Mouse (Mus musculus) hindbrain, postnatal 0 days (tissue): ENCODE results near the gene Orc3. TPM values are rescaled to one million over a fixed set of nuclear protein-coding genes. Genes with fewer than 3 reads are reported as not detected.
A peak's percentile ranks its signal among the peaks of the same experiment; 100 is the strongest.
"Not testable (repeated sequence)": the region's sequence is repeated elsewhere in the genome, so short reads cannot be mapped to it uniquely, and the experiment has no call there.

Experiments used
- ATAC-seq: fragments of 200-750 bp; cut with Nextera tagmentation; 2 replicates; pipeline ENCODE4 v1.8.0; 2017; ENCODE audit warnings: mild to moderate bottlenecking, moderate TSS enrichment, moderate library complexity
- DNase-seq: peaks from one replicate; pipeline ENCODE4 v3.0.0-alpha.2; 2015; ENCODE audit warnings: low spot score
- H3K27ac ChIP-seq: fragments of 300-500 bp; sonication (generic); 2 replicates; pipeline ENCODE4 v1.5.1; 2014; ENCODE audit warnings: mild to moderate bottlenecking
- H3K27me3 ChIP-seq: fragments of 300-500 bp; sonication (generic); 2 replicates; pipeline ENCODE4 v1.6.1; 2014; ENCODE audit warnings: low read length, mixed read lengths; ENCODE audit not compliant: insufficient read depth
- H3K36me3 ChIP-seq: fragments of 300-500 bp; sonication (generic); 2 replicates; pipeline ENCODE4 v1.6.1; 2014; ENCODE audit warnings: low read length, mixed read lengths; ENCODE audit not compliant: insufficient read depth
- H3K4me1 ChIP-seq: fragments of 300-500 bp; sonication (generic); 2 replicates; pipeline ENCODE4 v1.6.1; 2014; ENCODE audit warnings: antibody characterized with exemption, low read length, mixed read lengths; ENCODE audit not compliant: insufficient read depth
- H3K4me2 ChIP-seq: fragments of 300-500 bp; sonication (generic); 2 replicates; pipeline ENCODE4 v1.6.1; 2014; ENCODE audit warnings: low read depth, mild to moderate bottlenecking, low read length, moderate library complexity, mixed read lengths
- H3K4me3 ChIP-seq: fragments of 300-500 bp; sonication (generic); 2 replicates; pipeline ENCODE4 v1.5.1; 2014; ENCODE audit warnings: low read length
- H3K9ac ChIP-seq: fragments of 300-500 bp; sonication (generic); replicated peaks from 2 replicates; pipeline ENCODE4 v1.6.1; 2014; ENCODE audit warnings: mild to moderate bottlenecking, low read length, moderate library complexity, mixed read lengths
- H3K9me3 ChIP-seq: fragments of 300-500 bp; sonication (generic); 2 replicates; pipeline ENCODE4 v1.6.1; 2016; ENCODE audit warnings: low read length, mixed read lengths
- CTCF ChIP-seq: IDR thresholded peaks from 2 replicates; pipeline ENCODE4 v1.5.1; 2016; ENCODE audit warnings: antibody characterized with exemption, control low read depth, low read depth
- WGBS: fragments of 180-500 bp; shearing (Covaris S2); extraction: QIAGEN DNeasy Blood & Tissue Kit; methylation state at CpG from one replicate; pipeline ENCODE4 v1.1.7; 2014; 5-methylcytosine and 5-hydroxymethylcytosine counted together
- polyA plus RNA-seq: library from polyadenylated mRNA; unstranded; fragments of >200 nt; fragmentation: Nextera tagmentation; extraction: Ambion mirVana; gene quantifications from 2 replicates; pipeline ENCODE4 v1.2.1, GENCODE M21; 2015
- total RNA-seq: library from RNA; depleted of rRNA; stranded (reverse); fragments of >200 nt; gene quantifications from 2 replicates; pipeline ENCODE4 v1.2.3, GENCODE M21; 2014

Gene Orc3
- total and polyA plus RNA-seq, 2 experiments from 2014 or later, result 61.8 to 68.0 TPM

- Histone ChIP-seq H3K4me3 (no peak overlapping the region), H3K36me3 (peaks cover 41% of the 10 kb centered on the region), H3K27ac (no peak overlapping the region), H3K9me3 (no peaks in the 10 kb centered on the region), H3K4me2 (no peak overlapping the region), H3K27me3 (no peaks in the 10 kb centered on the region), H3K4me1 (no peaks in the 10 kb centered on the region), H3K9ac (no peak overlapping the region)
- 78% methylated on average over 7 of the region's 7 CpGs for WGBS
- ATAC-seq, result no peak
- TF ChIP-seq CTCF, result no peak
- no peak for DNase-seq
These were observed 29.7 kb downstream of the Orc3 start for GRCm38 (mm10) chr4:34584871-34585607.

GRCm38 (mm10) chr4:34583427-34583826 is 31.3 kb downstream of the Orc3 start:
- WGBS, result 86% methylated on average over 3 of the region's 3 CpGs
- TF ChIP-seq CTCF, result no peak
- no peak overlapping the region for H3K9ac ChIP-seq
- no peaks in the 10 kb centered on the region for H3K9me3 ChIP-seq
- H3K27me3 ChIP-seq, result no peaks in the 10 kb centered on the region
- no peak for DNase-seq
- no peak overlapping the region for H3K4me2 ChIP-seq
- H3K4me1 ChIP-seq, result no peaks in the 10 kb centered on the region
- H3K4me3 ChIP-seq, result no peak overlapping the region
- peaks cover 53% of the 10 kb centered on the region for H3K36me3 ChIP-seq
- no peak for ATAC-seq
- no peak overlapping the region for H3K27ac ChIP-seq

- 0 out of 2 replicates have a peak, but pooled peaks have one; percentile 43 for ATAC-seq
- H3K4me2 ChIP-seq, result no peak overlapping the region
- no peak for TF ChIP-seq CTCF
- H3K27ac ChIP-seq, result no peak overlapping the region
- no peaks in the 10 kb centered on the region for H3K27me3 ChIP-seq
- no peaks in the 10 kb centered on the region for H3K9me3 ChIP-seq
- no peak overlapping the region for H3K9ac ChIP-seq
- H3K4me3 ChIP-seq, result no peak overlapping the region
- H3K4me1 ChIP-seq, result no peaks in the 10 kb centered on the region
- WGBS, result 49% methylated on average over 5 of the region's 5 CpGs
- H3K36me3 ChIP-seq, result peaks cover 58% of the 10 kb centered on the region
- no peak for DNase-seq
These were observed 32.3 kb downstream of the Orc3 start for GRCm38 (mm10) chr4:34582476-34582875.

- Histone ChIP-seq H3K4me1 (no peaks in the 10 kb centered on the region), H3K4me3 (no peak overlapping the region), H3K27me3 (no peaks in the 10 kb centered on the region), H3K9ac (no peak overlapping the region), H3K9me3 (no peaks in the 10 kb centered on the region), H3K4me2 (no peak overlapping the region), H3K27ac (no peak overlapping the region), H3K36me3 (peaks cover 60% of the 10 kb centered on the region)
- no peak for TF ChIP-seq CTCF
- no peak for DNase-seq
- WGBS, result 41% methylated on average over 7 of the region's 7 CpGs
- no peak for ATAC-seq
These were observed 32.8 kb downstream of the Orc3 start for GRCm38 (mm10) chr4:34581990-34582389.

- H3K27me3 ChIP-seq, H3K9ac ChIP-seq, ATAC-seq, H3K4me1 ChIP-seq, H3K27ac ChIP-seq, H3K9me3 ChIP-seq, H3K4me3 ChIP-seq, H3K4me2 ChIP-seq, DNase-seq: not testable (repeated sequence)
- WGBS, result 81% methylated on average over 1 of the region's 1 CpGs
- peaks cover 63% of the 10 kb centered on the region for H3K36me3 ChIP-seq
These were observed 33.3 kb downstream of the Orc3 start for GRCm38 (mm10) chr4:34581489-34581888.

- H3K4me3 ChIP-seq, result no peak overlapping the region
- no peak overlapping the region for H3K9ac ChIP-seq
- DNase-seq (no peak), ATAC-seq (no peak)
- no peaks in the 10 kb centered on the region for H3K27me3 ChIP-seq
- H3K4me1 ChIP-seq, result no peaks in the 10 kb centered on the region
- H3K36me3 ChIP-seq, result peaks cover 66% of the 10 kb centered on the region
- TF ChIP-seq CTCF, result no peak
- no peaks in the 10 kb centered on the region for H3K9me3 ChIP-seq
- H3K4me2 ChIP-seq, result no peak overlapping the region
- H3K27ac ChIP-seq, result no peak overlapping the region
- 78% methylated on average over 1 of the region's 1 CpGs for WGBS
These were observed 35.5 kb downstream of the Orc3 start for GRCm38 (mm10) chr4:34579215-34579614.

- DNase-seq, result peak; percentile 20
- no peak overlapping the region for H3K4me3 ChIP-seq
- H3K27ac ChIP-seq, result no peak overlapping the region
- peaks cover 58% of the 10 kb centered on the region for H3K36me3 ChIP-seq
- H3K4me1 ChIP-seq, result no peaks in the 10 kb centered on the region
- no peak for ATAC-seq
- H3K9me3 ChIP-seq, result no peaks in the 10 kb centered on the region
- 87% methylated on average over 2 of the region's 2 CpGs for WGBS
- peak; percentile 42 for TF ChIP-seq CTCF
- no peak overlapping the region for H3K4me2 ChIP-seq
- no peak overlapping the region for H3K9ac ChIP-seq
- no peaks in the 10 kb centered on the region for H3K27me3 ChIP-seq
These were observed 37.7 kb downstream of the Orc3 start for GRCm38 (mm10) chr4:34577028-34577427.
